Mouse (Mus musculus) stomach, postnatal 0 days (tissue): Measurements from ENCODE around the gene Paxx.

Experiments
- CTCF ChIP-seq: IDR thresholded peaks from 2 replicates; pipeline ENCODE4 v1.5.1; 2016; ENCODE audit warnings: antibody characterized with exemption, low read depth, mild to moderate bottlenecking, moderate library complexity
- EP300 ChIP-seq: optimal IDR thresholded peaks from 2 replicates; pipeline ENCODE3; 2016; ENCODE audit warnings: antibody characterized with exemption

GRCm38 (mm10) chr2:25432326-25433098 is 28.4 kb downstream of the Paxx start:
- TF ChIP-seq CTCF (no peak), EP300 (no peak)
